Mouse (Mus musculus) cortical plate, adult 2 months (tissue): ENCODE measurements around the gene 1700014D04Rik.

Experiments used
- CTCF ChIP-seq: fragments of 200-500 bp; IDR thresholded peaks from 2 replicates; pipeline ENCODE4 v1.5.1; 2011; ENCODE audit warnings: mild to moderate bottlenecking, control low read depth, low read length; ENCODE audit not compliant: insufficient read depth; ENCODE audit errors: extremely low read depth
- POLR2A ChIP-seq: fragments of 200-500 bp; IDR thresholded peaks from 2 replicates; pipeline ENCODE4 v1.6.1; 2011; ENCODE audit warnings: mild to moderate bottlenecking, low read length, control low read depth; ENCODE audit not compliant: insufficient read depth; ENCODE audit errors: extremely low read depth

GRCm38 (mm10) chr13:59795807-59796465, 49.4 kb upstream of the 1700014D04Rik start:
- TF ChIP-seq POLR2A (no peak), CTCF (no peak)
